Mouse (Mus musculus) retina, adult 2 months (tissue): ENCODE data around the gene Slco3a1.

Source experiments
- DNase-seq: peaks from one replicate; pipeline ENCODE4 v3.0.0-alpha.2; 2012; ENCODE audit warnings: low read depth, low spot score

Slco3a1 gene

DNA sequence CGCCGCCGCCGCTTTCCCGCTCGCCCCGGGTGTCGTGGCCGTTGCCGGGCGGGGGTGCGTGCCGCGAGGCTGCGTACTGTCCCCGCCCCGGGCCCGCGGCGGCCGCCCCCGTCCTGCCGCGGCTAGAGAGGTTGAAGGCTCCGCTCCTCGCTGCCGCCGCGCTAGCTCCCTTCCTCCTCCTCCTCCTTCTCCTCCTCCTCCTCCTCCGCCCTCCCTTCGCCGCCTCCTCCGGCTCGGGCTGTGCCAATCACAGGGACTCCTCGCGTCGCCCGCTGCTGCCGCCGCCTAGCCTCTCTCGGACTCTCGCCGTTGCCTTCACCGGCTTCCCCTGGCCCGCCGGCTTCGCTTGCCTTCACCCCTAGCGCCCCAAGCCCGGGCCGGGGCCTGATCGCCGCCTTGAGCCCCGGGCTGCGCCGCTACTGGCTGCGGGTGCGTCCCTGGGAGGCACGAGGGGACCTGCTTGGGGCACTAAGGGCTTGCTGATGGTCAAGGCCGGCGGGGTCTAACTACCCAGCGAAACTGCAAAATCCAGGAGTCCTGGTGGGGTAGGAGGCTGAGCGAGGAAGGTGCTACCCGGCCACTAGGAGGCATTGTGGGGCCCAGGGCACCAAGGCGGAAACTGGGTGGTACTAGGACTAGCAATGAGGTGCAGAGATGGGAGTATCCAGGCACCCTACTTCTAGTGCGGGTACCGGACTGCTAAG lies at the start of gene Slco3a1:
Gene Slco3a1 (minus strand): TSS at position 173 of the 704 bp plus-strand sequence.
- no peak for DNase-seq

DNA sequence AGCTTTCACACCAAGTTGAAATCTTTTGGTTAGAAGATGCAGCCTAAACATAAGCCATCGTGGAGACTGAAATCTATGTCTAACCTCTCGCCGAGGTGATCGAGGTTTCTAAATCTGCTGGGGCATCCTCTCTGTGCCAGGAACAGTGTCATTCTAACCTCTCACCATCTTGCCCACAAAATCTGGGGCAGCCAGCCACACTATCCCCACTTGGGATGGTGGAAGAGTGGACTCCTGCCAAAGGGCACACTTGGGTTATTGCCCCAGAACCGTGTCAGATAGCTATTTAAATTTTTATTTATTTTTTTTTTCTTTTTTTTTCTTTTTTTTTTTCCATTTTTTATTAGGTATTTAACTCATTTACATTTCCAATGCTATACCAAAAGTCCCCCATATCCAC lies 46.4 kb upstream of the Slco3a1 start:
- no peak for DNase-seq

DNA sequence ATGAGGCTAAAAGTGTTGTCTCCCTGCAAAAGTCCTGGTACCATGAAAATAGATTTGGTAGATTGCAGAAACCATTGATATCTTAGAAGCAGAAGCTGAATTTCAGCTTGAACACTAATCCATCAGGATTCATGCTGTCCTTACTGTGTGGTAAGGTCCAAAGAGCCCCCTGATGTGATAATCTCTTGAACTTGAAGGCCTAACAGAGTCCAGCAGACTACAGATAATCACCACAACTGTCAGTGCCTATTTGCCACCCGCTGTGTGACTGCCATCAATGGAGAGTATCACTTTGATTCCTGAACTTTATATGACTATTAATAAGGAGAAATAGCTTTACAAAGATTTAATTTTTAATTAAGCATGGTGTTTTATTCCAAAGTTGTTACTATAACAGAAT lies 24.8 kb upstream of the Slco3a1 start:
- DNase-seq: no peak

DNA sequence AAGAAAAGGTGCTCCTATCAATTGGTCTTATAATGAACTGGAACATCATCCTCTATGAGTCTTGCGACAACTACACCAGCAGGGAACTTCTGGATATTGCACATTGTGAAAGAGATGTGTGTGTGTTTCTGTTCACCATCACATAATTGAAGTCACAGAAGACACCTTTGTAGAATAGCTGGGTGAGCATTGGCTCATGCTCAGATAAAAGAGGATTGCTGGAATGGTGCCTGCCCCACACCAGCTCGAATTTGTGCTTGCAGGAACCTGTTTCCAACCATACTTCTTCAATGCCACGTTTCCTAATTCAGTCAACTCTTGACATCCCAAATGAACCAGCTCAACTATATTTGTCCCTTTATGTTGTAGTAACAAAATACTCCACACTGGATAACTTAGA lies 21.1 kb upstream of the Slco3a1 start:
- DNase-seq: no peak

DNA sequence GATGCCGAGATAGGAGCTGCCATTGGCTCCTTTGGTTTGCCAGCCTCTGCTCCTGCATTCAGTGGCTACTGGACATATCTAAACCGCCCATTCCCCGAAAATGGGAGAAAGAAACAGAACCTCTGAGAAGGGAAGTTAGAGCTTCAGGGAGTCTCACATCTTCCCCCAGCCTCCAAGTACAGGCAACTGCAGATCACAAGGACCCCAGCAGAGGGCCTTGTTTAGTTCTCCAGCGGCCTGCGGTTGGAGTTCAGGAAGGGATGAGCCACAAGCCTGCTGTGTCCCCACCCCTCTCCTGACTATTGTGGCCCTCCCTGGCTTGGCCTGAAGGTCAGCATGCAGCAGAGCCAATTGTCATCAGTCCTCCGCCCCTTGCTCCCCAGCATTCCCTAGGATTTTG lies 836 bp upstream of the Slco3a1 start:
- no peak for DNase-seq

DNA sequence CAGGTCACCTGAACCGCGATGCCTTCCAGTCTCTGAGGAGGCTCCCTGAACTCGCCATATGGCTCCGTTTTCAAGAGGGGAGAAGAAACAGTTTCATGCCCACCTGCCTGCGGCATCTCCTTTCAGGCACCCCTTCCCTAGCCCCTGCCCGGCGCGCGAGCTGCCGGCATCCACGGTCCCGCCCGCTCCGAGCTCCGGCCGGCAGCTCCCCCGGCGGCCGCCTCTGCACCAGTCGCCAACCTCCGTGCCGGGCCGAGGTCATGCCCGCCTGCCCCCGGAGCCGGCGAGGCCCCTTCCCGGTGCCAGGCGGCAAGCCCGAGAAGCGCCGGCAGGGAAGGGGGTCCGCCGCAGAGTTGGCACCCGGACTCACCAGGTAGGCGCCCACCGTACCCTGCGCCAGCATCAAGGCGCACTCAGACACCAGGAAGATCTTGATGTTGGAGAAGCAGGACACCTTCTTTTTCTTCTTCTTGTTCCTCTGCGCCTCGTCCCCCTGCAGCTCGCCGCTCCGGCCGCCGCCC lies 479 bp downstream of the Slco3a1 start:
- no peak for DNase-seq

DNA sequence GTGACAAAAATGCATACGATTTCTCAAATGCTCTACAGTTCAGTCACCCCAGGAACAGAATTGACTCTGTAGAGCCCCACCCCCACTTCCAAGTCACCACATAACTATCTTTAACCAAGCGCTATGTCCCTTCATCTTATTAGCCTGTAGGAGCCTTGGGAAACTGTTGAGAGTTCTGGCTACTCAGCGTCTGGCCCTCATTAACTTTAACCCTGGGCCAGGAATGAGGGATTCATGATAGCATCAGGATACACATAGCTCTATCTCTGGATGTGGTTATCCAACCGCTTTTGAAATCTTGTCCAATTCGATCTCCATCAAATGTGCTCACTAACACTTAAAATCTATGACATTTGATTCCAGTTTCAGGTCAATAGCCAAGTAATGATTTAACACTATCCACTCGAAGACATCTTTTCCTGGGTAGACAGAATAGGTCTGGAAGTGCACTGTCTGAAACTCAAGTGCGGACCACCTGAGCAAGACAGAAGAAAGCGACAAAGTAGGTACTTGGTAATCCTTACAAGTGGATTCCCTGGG lies 1.4 kb downstream of the Slco3a1 start:
- no peak for DNase-seq

DNA sequence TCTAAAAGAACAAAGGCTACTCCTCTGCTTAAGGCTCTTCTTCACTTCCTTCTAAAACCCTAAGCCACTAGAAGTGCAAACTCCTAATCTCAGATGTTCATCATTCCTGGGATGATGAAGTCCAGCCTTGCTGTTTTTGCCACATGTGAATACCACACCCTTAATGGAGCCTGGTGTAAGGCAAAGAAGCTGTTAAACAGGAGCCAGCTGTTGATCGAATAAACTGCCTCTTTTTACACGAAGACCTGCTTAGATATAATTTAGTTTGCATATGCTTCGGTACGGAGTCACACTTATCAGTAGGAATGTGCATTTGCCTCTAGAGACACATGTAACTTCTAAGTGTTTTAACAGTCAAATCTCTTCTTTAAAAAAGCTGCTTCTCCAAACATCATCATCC lies 2.0 kb downstream of the Slco3a1 start:
- no peak for DNase-seq

DNA sequence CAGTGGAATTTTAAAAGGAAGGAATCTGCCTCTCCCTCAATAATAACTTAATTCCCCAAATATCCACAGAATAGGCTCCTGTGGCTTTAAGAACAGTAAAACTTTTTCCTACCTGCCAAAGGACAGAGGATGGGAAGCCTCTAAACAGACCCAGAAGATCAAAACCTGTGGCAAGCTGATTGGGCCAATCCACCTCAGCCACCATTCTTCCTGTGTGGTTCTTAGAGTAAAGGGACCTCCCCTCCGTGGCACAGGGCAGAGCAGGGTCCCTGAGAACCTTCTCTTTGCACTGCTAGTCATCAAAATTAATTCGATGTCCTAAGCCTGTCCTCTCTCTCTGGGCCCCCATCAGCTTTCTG lies 2.6 kb downstream of the Slco3a1 start:
- no peak for DNase-seq

DNA sequence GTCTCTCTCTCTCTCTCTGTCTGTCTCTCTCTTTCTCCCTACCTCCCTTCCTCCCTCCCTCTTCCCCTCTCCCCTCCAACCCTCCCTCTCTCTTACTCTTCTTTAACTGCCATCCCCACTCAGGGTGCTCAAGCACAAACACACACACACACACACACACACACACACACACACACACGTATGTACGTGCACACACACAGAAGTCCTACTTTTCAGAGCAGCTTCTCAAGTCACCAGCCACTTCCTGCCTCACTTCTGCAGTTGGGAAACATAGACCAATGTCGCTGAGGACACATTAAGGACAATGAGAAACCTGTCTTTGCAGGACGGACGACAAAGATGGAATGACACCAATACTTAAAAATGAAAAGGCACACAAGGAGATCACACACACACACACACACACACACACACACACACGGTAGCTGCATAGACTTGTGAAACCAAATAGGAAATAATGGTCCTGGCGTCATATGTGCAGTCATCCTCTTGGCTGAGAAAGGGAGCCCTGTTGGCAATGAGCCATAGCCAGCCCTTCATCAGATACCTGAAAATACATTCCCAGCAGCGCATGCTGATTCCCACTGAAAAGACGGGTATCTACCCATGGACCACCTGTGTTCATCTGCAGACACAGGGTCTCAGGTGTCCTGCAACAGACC lies 3.1 kb downstream of the Slco3a1 start:
- no peak for DNase-seq

DNA sequence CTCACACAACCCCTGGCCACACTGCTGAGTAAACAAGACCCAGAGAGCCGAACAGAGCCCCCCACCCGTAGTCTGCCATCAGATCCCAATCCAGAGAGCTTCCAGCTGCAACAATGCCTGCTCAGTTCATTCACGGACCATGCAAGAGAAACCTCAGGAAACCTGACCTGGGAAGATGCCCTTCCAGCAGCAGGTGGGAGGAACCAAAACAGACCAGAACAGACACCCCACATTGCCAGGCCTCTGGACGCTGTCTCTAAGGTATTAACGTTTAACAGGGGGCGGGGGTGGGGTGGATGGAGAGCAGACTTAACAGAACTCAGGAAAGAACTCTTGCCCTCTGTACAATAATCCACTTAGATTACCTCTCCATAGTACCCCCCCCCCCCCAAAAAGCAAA lies 4.9 kb downstream of the Slco3a1 start:
- DNase-seq: no peak

DNA sequence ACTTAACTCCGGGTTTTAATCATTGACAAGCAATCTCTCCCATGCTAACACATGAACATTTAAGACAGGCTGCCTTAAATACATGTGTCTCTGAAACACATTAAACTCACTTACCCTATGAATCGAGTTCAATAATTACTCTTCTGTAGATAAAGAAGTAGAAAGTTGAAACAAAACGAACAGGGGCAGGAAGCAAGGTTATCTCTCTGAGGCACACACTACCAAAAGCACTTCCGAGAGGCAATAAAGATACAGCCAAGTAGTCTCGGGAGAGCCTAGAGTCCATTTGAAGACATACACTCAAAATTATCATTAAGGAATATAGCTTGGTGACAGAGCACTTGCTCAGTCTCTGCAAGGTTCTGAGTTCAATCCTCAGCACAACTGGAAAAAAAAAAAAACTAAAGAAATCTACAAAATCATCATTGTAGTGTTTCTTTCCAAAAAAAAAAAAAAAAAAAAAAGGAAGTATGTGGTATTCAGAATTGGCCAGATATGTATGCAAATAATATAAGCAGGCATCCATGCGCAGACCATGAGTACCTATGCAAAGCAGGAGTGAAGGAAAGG lies 5.5 kb downstream of the Slco3a1 start:
- no peak for DNase-seq

DNA sequence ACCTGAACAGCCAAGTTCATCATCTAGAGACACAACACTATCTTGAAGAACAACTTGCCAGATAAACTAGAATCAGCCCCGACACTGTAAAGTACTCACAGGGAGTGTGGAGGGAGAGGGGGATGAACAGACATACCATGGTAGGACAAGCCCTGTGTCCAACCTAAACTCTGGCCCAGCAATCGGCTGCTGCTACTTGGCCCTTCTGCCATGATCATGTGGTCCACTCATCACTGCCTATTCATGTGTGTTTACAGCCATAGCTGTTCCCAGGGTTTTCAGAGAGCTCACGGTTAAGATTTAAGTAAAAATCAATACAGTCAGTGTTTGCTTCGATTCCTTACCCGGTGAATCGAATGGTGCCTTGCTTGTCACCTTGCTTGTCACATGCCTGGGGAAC lies 7.9 kb downstream of the Slco3a1 start:
- no peak for DNase-seq

DNA sequence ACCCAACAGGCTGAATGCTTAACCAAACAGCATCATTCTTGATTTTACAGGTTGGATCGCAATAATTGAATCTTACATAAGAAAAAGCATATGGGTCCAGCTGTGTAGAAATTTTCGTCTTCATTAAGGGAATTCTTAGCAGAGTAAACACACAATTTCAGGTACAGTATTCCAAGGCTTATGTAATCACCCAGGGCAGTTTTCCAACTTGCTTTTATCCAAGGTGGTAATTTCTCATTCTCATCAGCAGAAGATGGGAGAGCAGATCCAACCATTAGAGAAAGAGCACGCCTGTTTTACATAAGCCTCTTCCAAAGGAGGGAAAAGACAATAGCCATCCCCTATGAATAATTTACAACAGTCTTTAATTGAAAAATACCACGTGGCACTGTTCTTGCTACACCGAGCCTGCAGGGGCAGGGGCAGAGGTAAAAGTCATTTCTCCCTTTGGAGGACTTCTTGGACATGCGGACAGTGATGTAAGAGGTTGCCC lies 9.0 kb downstream of the Slco3a1 start:
- no peak for DNase-seq

DNA sequence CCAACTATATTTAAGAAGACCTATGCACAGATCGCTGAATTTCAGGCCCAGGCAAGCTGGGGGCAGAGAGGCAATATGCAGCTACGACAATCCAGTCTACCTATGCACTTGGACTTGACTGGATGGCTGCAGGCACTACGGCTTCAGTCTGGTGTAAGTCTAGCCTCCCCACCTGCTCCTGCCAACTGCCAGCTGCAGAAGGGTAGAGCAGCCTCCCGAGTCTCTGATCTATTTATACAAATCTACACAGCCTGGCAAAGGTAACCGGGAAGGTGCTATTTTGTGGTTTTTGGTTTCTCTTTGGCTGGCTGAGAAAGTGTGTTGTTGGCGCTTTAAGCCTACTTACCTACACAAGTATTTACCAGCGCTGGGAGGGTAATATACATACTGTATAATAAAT lies 10.3 kb downstream of the Slco3a1 start:
- no peak for DNase-seq

DNA sequence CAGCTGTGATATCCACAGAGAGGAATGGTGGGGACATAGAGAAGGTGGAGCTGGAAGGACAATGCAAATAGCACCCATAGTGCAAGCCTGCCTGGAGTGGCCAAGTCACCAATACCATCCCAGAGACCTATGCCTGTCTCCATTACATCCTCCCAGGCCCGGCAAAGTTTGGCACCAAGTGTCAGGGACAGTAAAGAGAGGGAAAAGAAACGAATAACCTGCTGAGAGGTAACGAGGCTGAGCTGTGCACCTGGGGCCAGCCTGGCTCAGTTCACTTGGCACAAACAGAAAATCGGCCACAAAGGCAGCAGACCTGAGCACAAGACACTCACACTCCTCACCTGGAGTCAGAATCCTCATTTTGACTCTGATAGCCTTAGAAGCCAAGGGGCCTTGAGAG lies 12.6 kb downstream of the Slco3a1 start:
- no peak for DNase-seq

DNA sequence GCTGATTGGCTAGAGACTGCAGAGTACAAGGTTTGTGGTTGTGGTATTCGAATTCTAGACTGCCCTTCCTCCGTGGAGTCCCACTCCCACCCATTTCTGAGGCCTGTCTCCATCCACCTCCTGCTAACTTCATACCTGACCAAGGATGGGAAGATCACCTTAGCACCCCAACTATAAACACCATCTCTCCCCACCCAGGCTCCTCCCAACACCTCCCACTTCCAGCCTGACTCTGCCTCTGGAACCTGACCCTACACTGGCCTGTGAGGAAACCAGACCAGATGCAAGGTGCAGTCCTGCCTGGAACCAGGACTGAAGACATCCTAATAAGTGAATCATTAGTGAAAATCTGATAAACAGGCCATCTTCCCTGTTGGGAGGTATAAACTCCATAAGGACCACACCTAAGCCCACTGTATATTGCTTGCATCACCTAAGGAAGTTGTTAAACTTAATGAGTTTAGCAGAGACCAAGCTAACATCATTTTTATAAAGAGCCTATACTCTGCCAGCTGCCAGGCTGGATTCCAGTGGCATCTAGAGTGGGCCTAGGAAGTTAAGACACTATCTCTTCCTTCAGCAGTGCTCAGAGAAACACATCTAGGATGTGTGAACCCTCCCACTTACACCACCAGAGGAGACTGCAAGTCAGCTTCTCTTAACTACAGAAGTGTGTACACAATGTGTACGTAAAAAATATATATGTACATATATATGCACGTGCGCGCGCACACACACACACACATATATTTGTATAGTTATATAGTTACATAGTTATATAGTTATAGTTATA lies 13.5 kb downstream of the Slco3a1 start:
- no peak for DNase-seq

DNA sequence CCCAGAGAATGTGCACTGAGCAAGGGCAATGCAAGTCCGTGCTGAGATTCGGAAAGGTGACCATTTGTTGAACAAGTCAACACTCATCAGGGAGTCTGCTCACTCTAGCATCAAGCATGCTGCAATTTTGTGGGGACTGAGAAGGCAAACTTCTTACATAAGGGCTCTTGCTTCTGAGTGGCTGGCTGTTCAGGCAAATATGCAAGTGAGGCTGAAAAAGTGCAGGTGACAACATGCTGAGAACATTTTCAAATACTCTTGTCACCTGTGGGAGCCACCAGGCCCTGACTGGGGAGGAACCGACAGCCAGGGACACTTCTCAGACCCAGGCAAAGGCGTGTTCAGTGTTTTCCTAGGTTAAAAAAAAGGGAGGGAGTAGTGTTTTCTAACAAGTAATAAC lies 18.4 kb downstream of the Slco3a1 start:
- no peak for DNase-seq

DNA sequence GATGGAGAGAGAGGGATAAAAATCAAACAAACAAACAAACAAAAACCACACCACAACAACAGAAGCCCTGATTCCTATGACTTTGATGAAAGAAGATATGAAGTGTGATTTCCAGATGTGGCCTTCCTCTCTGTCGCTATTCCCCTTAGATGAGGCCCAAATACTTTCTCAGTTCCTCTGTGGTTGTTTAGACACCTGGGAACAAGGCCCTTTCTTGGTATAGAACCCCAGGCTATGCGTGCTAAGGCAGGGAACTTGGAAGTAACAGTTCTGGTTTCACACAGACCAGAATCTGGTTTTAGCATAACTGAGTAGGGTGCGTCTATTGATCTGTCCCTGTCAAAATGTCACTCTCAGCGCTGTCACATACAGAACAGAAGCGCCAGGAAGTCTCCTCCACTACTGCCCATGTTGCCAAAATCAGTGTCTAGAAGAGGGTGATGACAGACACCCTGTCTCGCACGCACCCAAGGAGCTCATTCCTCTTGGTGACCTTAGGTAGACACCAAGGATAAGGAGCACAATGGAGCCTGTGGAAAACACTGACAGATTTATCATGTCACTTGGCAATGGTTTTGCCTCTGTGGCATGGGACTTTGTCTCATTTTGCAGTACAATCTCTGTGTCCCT lies 23.0 kb downstream of the Slco3a1 start:
- no peak for DNase-seq

DNA sequence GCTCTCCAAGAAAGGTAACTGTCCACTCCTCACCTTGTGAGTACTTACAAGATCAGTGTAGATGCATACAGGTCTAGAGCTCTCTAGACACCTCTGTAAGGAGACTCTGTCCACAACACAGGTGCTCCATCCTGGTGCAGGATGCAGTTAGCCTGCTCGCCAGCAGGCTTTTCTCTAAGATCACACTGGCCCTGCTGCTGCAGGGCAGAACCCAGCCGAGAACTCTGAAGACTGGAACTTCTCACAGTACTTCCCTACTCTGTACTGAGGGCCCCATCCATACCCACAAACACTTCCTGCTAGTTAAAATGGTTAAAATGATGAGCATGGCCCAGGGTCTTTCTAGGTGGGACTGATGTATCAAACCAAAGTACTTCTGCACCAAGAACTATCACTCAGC lies 24.7 kb downstream of the Slco3a1 start:
- DNase-seq: no peak

DNA sequence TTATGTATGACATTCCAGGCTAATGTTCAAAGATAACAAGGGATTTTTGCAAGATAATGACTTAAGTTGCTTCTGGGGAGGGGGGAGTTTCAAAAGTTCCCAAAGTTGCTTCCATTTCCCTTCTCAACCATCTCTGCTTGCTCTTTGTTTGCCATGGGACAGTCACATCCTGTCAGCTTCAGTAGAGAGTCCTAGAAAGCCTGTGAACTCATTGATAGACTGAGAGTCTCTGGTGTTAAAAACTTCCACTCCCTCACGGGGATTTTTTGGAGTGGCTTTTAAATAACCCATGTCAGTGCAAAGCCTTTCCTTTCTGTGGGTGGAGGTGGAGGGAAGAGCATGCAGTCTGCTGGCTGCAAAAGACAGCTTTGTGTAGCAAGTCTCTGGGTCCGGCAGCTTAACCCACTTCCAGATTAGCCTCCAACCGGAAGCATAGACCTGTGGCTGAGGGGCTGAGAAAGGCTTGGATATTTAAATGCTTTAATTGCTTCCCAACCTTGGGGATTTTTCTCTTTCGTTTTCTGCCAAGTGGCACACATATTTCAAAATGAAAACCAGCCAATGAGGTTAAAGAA lies 25.3 kb downstream of the Slco3a1 start:
- DNase-seq: no peak
